Mouse (Mus musculus) testis, adult 2 months (tissue): ENCODE measurements around the gene Lifr. TPM values are rescaled to one million over a fixed set of nuclear protein-coding genes. Genes with fewer than 3 reads are reported as not detected.

ENCODE experiments used
- H3K27ac ChIP-seq: fragments of 200-500 bp; 2 replicates; pipeline ENCODE4 v1.5.1; 2012; ENCODE audit warnings: low read depth, low read length; ENCODE audit not compliant: control insufficient read depth, insufficient read depth
- H3K27me3 ChIP-seq: fragments of 200-500 bp; 2 replicates; pipeline ENCODE4 v1.6.1; 2012; ENCODE audit warnings: mild to moderate bottlenecking, low read length, moderate library complexity; ENCODE audit not compliant: control insufficient read depth, insufficient read depth
- H3K36me3 ChIP-seq: fragments of 200-500 bp; 2 replicates; pipeline ENCODE4 v1.6.1; 2012; ENCODE audit warnings: mild to moderate bottlenecking, low read length; ENCODE audit not compliant: control insufficient read depth, insufficient read depth
- H3K4me1 ChIP-seq: fragments of 200-500 bp; 2 replicates; pipeline ENCODE4 v1.6.1; 2012; ENCODE audit warnings: low read length; ENCODE audit not compliant: control insufficient read depth, insufficient read depth
- H3K4me3 ChIP-seq: fragments of 200-500 bp; 2 replicates; pipeline ENCODE4 v1.5.1; 2012; ENCODE audit warnings: low read depth, mild to moderate bottlenecking, low read length, moderate library complexity, mixed read lengths; ENCODE audit not compliant: control insufficient read depth
- CTCF ChIP-seq: fragments of 200-500 bp; IDR thresholded peaks from 2 replicates; pipeline ENCODE4 v1.5.1; 2012; ENCODE audit warnings: low read depth, mild to moderate bottlenecking, inconsistent platforms, low read length, moderate library complexity; ENCODE audit not compliant: control insufficient read depth, insufficient read depth, insufficient replicate concordance
- POLR2A ChIP-seq: fragments of 200-500 bp; IDR thresholded peaks from 2 replicates; pipeline ENCODE4 v1.6.1; 2012; ENCODE audit warnings: low read depth, mild to moderate bottlenecking, inconsistent platforms, low read length, moderate library complexity; ENCODE audit not compliant: control insufficient read depth
- polyA plus RNA-seq: library from polyadenylated mRNA; depleted of rRNA; stranded (reverse); fragments of >200 nt; gene quantifications from 2 replicates; pipeline ENCODE4 v1.2.3, GENCODE M21; 2012

Lifr gene
- polyA plus RNA-seq, 1 experiment = 7.6 TPM

DNA sequence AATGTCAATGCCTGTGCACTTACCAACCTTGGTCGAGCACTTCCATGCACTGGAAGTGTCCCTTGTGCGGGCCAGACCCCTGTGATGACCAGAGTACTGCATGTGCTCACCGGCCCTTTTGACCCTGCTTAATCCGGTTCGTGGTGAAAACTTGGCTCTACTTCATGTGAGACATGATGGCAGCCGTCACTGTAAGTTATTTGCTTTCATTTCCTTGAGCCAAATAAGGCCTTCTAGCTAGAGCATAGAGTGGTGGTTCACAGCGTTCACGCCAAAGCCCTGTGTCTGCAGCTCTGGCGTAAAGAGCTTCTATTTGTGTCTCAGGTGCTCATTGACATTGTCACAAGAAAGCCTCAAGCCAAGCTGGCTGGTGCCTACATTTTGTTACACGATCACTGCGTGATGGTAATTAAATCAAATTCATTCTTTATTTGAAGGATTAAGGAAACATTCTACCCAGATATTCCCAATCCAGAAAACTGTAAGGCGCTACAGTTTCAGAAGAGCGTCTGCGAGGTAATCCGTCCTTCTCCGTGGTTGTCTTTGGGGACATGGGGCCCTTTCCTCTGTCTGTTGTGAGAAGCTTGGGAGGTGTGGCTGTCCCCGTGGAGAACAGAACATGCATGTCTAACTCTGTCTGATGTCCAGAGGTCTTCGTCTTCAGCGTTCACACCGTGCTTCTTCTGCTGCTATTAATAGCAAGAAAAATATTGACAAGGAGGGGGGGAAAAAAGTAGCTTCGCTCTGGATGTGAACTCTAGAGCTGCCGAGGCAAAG is 99.5 kb downstream of the Lifr start:
- Histone ChIP-seq H3K36me3 (peaks cover 1% of the 10 kb centered on the region; the same call in 1 of the 2 replicates), H3K27ac (no peak overlapping the region), H3K27me3 (no peaks in the 10 kb centered on the region), H3K4me3 (no peak overlapping the region), H3K4me1 (no peaks in the 10 kb centered on the region)
- TF ChIP-seq CTCF = no peak
- TF ChIP-seq POLR2A = no peak

GRCm38 (mm10) chr15:7191074-7191473 is 100.7 kb downstream of the Lifr start:
- Histone ChIP-seq H3K27ac (no peak overlapping the region), H3K36me3 (peaks cover 1% of the 10 kb centered on the region; the same call in 1 of the 2 replicates), H3K4me1 (no peaks in the 10 kb centered on the region), H3K27me3 (no peaks in the 10 kb centered on the region), H3K4me3 (no peak overlapping the region)
- TF ChIP-seq POLR2A (no peak), CTCF (no peak)

DNA sequence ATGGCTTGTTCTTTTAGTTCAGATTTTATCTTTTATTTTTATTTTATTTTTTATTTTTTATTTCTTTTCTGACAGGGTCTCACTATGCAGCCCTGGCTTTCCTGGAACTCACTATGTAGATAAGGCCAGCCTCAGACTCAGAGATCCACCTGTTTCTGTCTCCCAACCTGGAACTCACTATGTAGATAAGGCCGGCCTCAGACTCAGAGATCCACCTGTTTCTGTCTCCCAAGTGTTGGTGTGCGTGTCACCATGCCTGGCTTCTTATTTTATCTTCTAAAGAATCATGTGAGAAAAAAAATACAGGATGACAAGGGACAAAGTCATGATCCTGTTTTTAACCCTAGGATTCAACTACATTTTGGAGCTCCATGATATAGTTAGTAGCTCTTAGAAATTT is 102.2 kb downstream of the Lifr start:
- Histone ChIP-seq H3K27me3 (no peaks in the 10 kb centered on the region), H3K36me3 (no peaks in the 10 kb centered on the region; the same call in 1 of the 2 replicates), H3K4me1 (no peaks in the 10 kb centered on the region), H3K27ac (no peak overlapping the region), H3K4me3 (no peak overlapping the region)
- no peak for TF ChIP-seq CTCF
- TF ChIP-seq POLR2A = no peak

- Histone ChIP-seq H3K4me1 (no peaks in the 10 kb centered on the region), H3K27me3 (no peaks in the 10 kb centered on the region), H3K36me3 (no peaks in the 10 kb centered on the region), H3K27ac (no peak overlapping the region), H3K4me3 (no peak overlapping the region)
- no peak; the same call in 1 of the 2 replicates for TF ChIP-seq POLR2A
These were observed 103.8 kb downstream of the Lifr start for GRCm38 (mm10) chr15:7194147-7194720.

DNA sequence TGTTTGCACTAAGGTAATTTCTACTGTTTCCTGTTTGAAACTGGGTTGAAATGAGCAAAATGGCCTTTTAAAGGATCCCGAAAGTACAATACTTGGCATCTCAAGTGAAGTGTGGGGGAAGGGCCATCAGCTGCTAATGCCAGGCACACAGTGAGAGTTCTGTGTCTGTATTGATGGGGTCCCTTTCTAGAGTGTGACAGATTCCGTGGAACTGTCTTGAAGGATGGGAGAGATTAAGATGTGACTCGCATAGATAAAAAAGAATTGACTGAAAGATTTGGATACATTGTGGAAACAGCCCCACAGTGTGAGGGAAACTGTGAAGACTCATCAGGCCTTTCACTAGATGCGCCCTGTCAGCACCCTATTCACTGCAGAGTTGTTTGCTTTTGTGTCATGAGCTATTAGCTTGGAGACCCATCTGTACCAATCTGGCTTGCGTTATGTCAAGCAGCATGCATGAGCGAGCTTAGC is 104.4 kb downstream of the Lifr start:
- Histone ChIP-seq H3K4me1 (no peaks in the 10 kb centered on the region), H3K27me3 (no peaks in the 10 kb centered on the region), H3K4me3 (no peak overlapping the region), H3K36me3 (no peaks in the 10 kb centered on the region), H3K27ac (no peak overlapping the region; the same call in 1 of the 2 replicates)
- no peak for TF ChIP-seq CTCF
- TF ChIP-seq POLR2A = no peak

DNA sequence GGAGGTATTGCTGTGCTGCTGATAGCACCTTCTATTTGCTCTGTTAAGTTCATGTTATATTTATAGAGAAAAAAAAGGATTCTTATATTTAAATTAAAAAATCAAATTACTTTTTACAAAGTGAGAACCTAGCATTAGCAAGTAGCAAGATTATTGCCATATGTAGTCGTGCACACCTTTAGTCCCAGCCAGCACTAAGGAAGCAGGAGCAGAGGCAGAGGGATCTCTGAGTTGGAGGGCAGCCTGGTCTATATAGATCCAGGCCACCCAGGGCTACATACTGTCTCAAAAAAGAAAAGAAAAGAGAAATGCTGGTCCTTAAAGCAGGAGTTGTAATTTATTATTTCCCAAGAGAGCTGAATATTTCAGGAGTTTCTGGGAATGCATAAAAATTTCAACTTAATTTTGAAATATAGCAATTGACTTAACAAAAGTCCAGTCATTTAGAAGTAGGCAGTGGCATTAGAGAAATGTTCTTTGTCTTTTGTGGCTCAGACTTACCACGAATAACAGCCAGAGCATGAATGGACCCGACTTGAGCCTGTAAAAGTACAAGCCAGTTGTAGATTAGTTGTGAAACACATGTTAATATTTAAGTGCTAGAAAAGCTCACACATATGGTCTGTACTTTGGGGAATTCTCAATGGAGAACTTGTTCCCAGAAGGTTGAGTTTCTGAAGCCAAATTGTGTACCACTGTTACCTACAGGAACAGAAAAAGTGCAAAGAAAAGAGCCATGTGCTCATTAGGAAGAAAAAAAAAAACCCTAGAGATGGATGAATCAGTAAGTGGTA is 107.4 kb downstream of the Lifr start:
- H3K4me1 ChIP-seq = no peaks in the 10 kb centered on the region

GRCm38 (mm10) chr15:7198816-7199215 is 108.4 kb downstream of the Lifr start:
- peaks cover 2% of the 10 kb centered on the region; the same call in 1 of the 2 replicates for H3K4me1 ChIP-seq
- no peaks in the 10 kb centered on the region for H3K27me3 ChIP-seq
- H3K36me3 ChIP-seq = no peaks in the 10 kb centered on the region
- TF ChIP-seq POLR2A (no peak), CTCF (no peak)
- no peak overlapping the region for H3K27ac ChIP-seq
- H3K4me3 ChIP-seq = no peak overlapping the region

More for the DNA sequence above, 107.4 kb downstream of the Lifr start:
- H3K27ac ChIP-seq = no peak overlapping the region
- H3K27me3 ChIP-seq = no peaks in the 10 kb centered on the region
- TF ChIP-seq POLR2A = no peak
- TF ChIP-seq CTCF = no peak
- no peak overlapping the region for H3K4me3 ChIP-seq
- no peaks in the 10 kb centered on the region for H3K36me3 ChIP-seq
